Mouse (Mus musculus) hindbrain, postnatal 0 days (tissue): Measurements from ENCODE around the gene Cfap126. TPM values are rescaled to one million over a fixed set of nuclear protein-coding genes. Genes with fewer than 3 reads are reported as not detected.

ENCODE experiments used
- ATAC-seq: fragments of 200-750 bp; cut with Nextera tagmentation; 2 replicates; pipeline ENCODE4 v1.8.0; 2017; ENCODE audit warnings: mild to moderate bottlenecking, moderate TSS enrichment, moderate library complexity
- DNase-seq: peaks from one replicate; pipeline ENCODE4 v3.0.0-alpha.2; 2015; ENCODE audit warnings: low spot score
- H3K27ac ChIP-seq: fragments of 300-500 bp; sonication (generic); 2 replicates; pipeline ENCODE4 v1.5.1; 2014; ENCODE audit warnings: mild to moderate bottlenecking
- H3K27me3 ChIP-seq: fragments of 300-500 bp; sonication (generic); 2 replicates; pipeline ENCODE4 v1.6.1; 2014; ENCODE audit warnings: low read length, mixed read lengths; ENCODE audit not compliant: insufficient read depth
- H3K36me3 ChIP-seq: fragments of 300-500 bp; sonication (generic); 2 replicates; pipeline ENCODE4 v1.6.1; 2014; ENCODE audit warnings: low read length, mixed read lengths; ENCODE audit not compliant: insufficient read depth
- H3K4me1 ChIP-seq: fragments of 300-500 bp; sonication (generic); 2 replicates; pipeline ENCODE4 v1.6.1; 2014; ENCODE audit warnings: antibody characterized with exemption, low read length, mixed read lengths; ENCODE audit not compliant: insufficient read depth
- H3K4me2 ChIP-seq: fragments of 300-500 bp; sonication (generic); 2 replicates; pipeline ENCODE4 v1.6.1; 2014; ENCODE audit warnings: low read depth, mild to moderate bottlenecking, low read length, moderate library complexity, mixed read lengths
- H3K4me3 ChIP-seq: fragments of 300-500 bp; sonication (generic); 2 replicates; pipeline ENCODE4 v1.5.1; 2014; ENCODE audit warnings: low read length
- H3K9ac ChIP-seq: fragments of 300-500 bp; sonication (generic); replicated peaks from 2 replicates; pipeline ENCODE4 v1.6.1; 2014; ENCODE audit warnings: mild to moderate bottlenecking, low read length, moderate library complexity, mixed read lengths
- H3K9me3 ChIP-seq: fragments of 300-500 bp; sonication (generic); 2 replicates; pipeline ENCODE4 v1.6.1; 2016; ENCODE audit warnings: low read length, mixed read lengths
- CTCF ChIP-seq: IDR thresholded peaks from 2 replicates; pipeline ENCODE4 v1.5.1; 2016; ENCODE audit warnings: antibody characterized with exemption, control low read depth, low read depth
- WGBS: fragments of 180-500 bp; shearing (Covaris S2); extraction: QIAGEN DNeasy Blood & Tissue Kit; methylation state at CpG from one replicate; pipeline ENCODE4 v1.1.7; 2014; 5-methylcytosine and 5-hydroxymethylcytosine counted together
- polyA plus RNA-seq: library from polyadenylated mRNA; unstranded; fragments of >200 nt; fragmentation: Nextera tagmentation; extraction: Ambion mirVana; gene quantifications from 2 replicates; pipeline ENCODE4 v1.2.1, GENCODE M21; 2015
- total RNA-seq: library from RNA; depleted of rRNA; stranded (reverse); fragments of >200 nt; gene quantifications from 2 replicates; pipeline ENCODE4 v1.2.3, GENCODE M21; 2014

Gene Cfap126
- total and polyA plus RNA-seq, 2 experiments from 2014 or later, result 2.7 to 12.2 TPM

- peak; percentile 51 for ATAC-seq
- DNase-seq, result peak; percentile 90
- Histone ChIP-seq H3K4me3 (no peak overlapping the region), H3K27me3 (no peaks in the 10 kb centered on the region), H3K4me1 (no peaks in the 10 kb centered on the region), H3K27ac (no peak overlapping the region), H3K9ac (no peak overlapping the region), H3K9me3 (no peaks in the 10 kb centered on the region), H3K4me2 (no peak overlapping the region), H3K36me3 (no peaks in the 10 kb centered on the region)
- TF ChIP-seq CTCF, result peak; percentile 82
- 13% methylated on average over 4 of the region's 4 CpGs for WGBS
Measured at GRCm38 (mm10) chr1:171118269-171118684, 4.6 kb downstream of the Cfap126 start.

GRCm38 (mm10) chr1:171118996-171119395 is 5.3 kb downstream of the Cfap126 start:
- Histone ChIP-seq H3K4me1 (no peaks in the 10 kb centered on the region), H3K9ac (no peak overlapping the region), H3K4me3 (no peak overlapping the region), H3K36me3 (no peaks in the 10 kb centered on the region), H3K27me3 (no peaks in the 10 kb centered on the region), H3K27ac (no peak overlapping the region), H3K9me3 (no peaks in the 10 kb centered on the region), H3K4me2 (no peak overlapping the region)
- TF ChIP-seq CTCF, result no peak
- WGBS, result 87% methylated on average over 5 of the region's 5 CpGs
- ATAC-seq, result no peak
- DNase-seq, result no peak

GRCm38 (mm10) chr1:171119405-171119804 is 5.7 kb downstream of the Cfap126 start:
- no peak for ATAC-seq
- no peak overlapping the region for H3K4me2 ChIP-seq
- no peak for DNase-seq
- no peak overlapping the region for H3K27ac ChIP-seq
- no peaks in the 10 kb centered on the region for H3K36me3 ChIP-seq
- no peaks in the 10 kb centered on the region for H3K4me1 ChIP-seq
- WGBS, result 87% methylated on average over 14 of the region's 14 CpGs
- no peak overlapping the region for H3K9ac ChIP-seq
- H3K27me3 ChIP-seq, result no peaks in the 10 kb centered on the region
- TF ChIP-seq CTCF, result no peak
- no peak overlapping the region for H3K4me3 ChIP-seq
- no peaks in the 10 kb centered on the region for H3K9me3 ChIP-seq

- Histone ChIP-seq H3K4me3 (no peak overlapping the region), H3K27ac (no peak overlapping the region), H3K27me3 (no peaks in the 10 kb centered on the region), H3K9ac (no peak overlapping the region), H3K4me1 (no peaks in the 10 kb centered on the region), H3K9me3 (no peaks in the 10 kb centered on the region), H3K4me2 (no peak overlapping the region), H3K36me3 (no peaks in the 10 kb centered on the region)
- WGBS, result 63% methylated on average over 3 of the region's 3 CpGs
- DNase-seq, result no peak
- ATAC-seq, result no peak
- no peak for TF ChIP-seq CTCF
Measured at GRCm38 (mm10) chr1:171120893-171121292, 7.2 kb downstream of the Cfap126 start.

- H3K27me3 ChIP-seq, result no peaks in the 10 kb centered on the region
- WGBS, result 46% methylated on average over 5 of the region's 5 CpGs
- no peak overlapping the region for H3K27ac ChIP-seq
- H3K4me3 ChIP-seq, result no peak overlapping the region
- H3K9ac ChIP-seq, result no peak overlapping the region
- H3K4me1 ChIP-seq, result no peaks in the 10 kb centered on the region
- H3K4me2 ChIP-seq, result no peak overlapping the region
- no peaks in the 10 kb centered on the region for H3K9me3 ChIP-seq
- DNase-seq, result no peak
- no peaks in the 10 kb centered on the region for H3K36me3 ChIP-seq
- ATAC-seq, result peak; percentile 22; the same call in 1 of the 2 replicates
- TF ChIP-seq CTCF, result no peak
Measured at GRCm38 (mm10) chr1:171121839-171122238, 8.1 kb downstream of the Cfap126 start.

GRCm38 (mm10) chr1:171122932-171123331 is 9.2 kb downstream of the Cfap126 start:
- TF ChIP-seq CTCF, result no peak
- no peaks in the 10 kb centered on the region for H3K27me3 ChIP-seq
- no peaks in the 10 kb centered on the region for H3K9me3 ChIP-seq
- H3K9ac ChIP-seq, result no peak overlapping the region
- no peak overlapping the region for H3K4me3 ChIP-seq
- H3K36me3 ChIP-seq, result no peaks in the 10 kb centered on the region
- no peaks in the 10 kb centered on the region for H3K4me1 ChIP-seq
- no peak overlapping the region for H3K4me2 ChIP-seq
- WGBS, result 31% methylated on average over 7 of the region's 7 CpGs
- ATAC-seq (no peak), DNase-seq (peak; percentile 36)
- no peak overlapping the region for H3K27ac ChIP-seq

GRCm38 (mm10) chr1:171124398-171124797 is 10.7 kb downstream of the Cfap126 start:
- Histone ChIP-seq H3K4me3 (no peak overlapping the region), H3K36me3 (peaks cover 9% of the 10 kb centered on the region), H3K4me1 (no peaks in the 10 kb centered on the region), H3K9me3 (no peaks in the 10 kb centered on the region), H3K27me3 (no peaks in the 10 kb centered on the region), H3K4me2 (no peak overlapping the region), H3K27ac (no peak overlapping the region), H3K9ac (no peak overlapping the region)
- 90% methylated on average over 5 of the region's 5 CpGs for WGBS
- no peak for TF ChIP-seq CTCF
- no peak for ATAC-seq
- no peak for DNase-seq
